Mouse (Mus musculus) left cerebral cortex, postnatal 4 days (tissue): ENCODE measurements at regions not wholly inside any gene's neighbourhood (a gene's known extent, or its start where the extent isn't known, plus 50 kb on each side); places are given as distances from the start of the nearest gene placed in this dataset.
"Not testable (repeated sequence)": the region's sequence is repeated elsewhere in the genome, so short reads cannot be mapped to it uniquely, and the experiment has no call there.

Experiments used
- DNase-seq: peaks from one replicate; pipeline ENCODE4 v3.0.0-alpha.2; 2022
- intact Hi-C: fragments of 180-260 bp; cut with DNase I; formaldehyde crosslinking; loops from one replicate; pipeline ENCODE4 v1.15.1; 2025

DNA sequence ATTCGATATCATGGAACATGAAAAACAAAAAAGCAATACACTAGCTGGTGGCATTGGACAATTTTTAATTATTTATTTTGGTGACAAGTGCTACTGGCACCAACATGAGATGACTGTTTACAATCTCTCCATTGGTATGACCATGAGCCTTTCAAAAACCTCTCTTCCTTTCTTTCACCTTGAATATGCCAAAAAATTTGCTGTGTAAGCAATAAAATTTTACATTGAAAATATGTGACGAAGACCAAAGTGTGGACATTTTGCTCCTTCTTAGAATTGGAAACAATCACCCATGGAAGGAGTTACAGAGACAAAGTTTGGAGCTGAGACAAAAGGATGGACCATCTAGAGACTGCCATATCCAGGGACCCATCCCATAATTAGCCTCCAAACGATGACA lies 83.4 kb upstream of the Gm49339 start:
- intact Hi-C loops, DNase-seq: not testable (repeated sequence)

DNA sequence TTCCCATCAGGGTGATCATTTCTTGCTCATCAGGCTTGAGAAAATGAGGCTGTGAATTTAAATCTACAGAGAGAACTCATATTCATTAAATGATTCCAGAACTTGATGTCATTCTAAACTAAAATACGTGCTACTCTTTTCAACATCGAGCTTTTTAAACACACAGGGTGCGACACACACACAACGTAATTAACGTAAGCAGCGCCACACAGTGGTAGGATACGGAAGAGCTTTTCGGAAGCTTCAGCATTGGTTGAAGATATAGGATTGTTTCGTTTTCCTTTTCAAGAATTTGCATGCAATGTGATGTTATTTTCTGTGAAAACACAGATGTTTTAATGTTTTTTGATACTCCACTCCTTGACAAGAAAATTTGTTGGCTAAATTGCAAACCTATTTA lies 75.3 kb upstream of the Gm49339 start:
- intact Hi-C loops: loop anchor here (5.0 kb wide), 2 partner anchors 493 to 703 kb away; no protein-coding TSS in a partner anchor
- peak; percentile 58 for DNase-seq

DNA sequence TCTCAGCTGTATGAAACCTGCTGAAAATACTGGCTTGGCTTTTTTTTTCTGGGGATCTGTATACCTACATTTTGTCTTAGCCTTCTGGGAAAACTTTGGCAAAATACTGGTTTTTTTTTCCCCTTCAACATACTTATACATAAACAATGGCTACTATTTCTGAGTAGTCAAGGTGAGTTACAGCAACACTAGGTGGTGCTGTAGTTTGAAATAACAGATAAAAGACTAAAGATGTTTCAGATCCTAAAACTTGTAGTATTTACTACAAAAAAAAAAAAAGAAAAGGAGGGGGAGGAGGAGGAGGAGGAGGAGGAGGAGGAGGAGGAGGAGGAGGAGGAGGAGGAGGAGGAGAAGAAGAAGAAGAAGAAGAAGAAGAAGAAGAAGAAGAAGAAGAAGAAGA lies 67.6 kb upstream of the Gm49339 start:
- no peak for DNase-seq
- intact Hi-C loops: no loop called here

DNA sequence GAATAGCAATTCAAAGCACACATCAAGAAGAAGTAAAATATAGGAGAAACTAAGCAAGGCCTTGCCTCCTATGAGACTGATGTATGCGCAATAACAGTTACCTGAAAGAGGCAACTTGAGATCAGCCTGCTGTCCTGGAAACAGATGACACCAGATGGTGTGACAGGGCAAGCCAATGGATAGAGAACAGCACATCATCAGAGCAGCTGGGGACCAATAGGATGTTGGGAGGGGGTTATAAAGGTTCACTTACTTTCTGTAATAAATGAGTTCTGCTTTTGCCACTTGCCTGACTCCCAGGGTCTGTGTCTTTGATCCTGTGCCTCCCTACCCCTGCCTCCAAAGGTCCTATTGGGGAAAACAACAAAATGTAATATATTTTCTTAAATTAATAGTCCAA lies 65.9 kb upstream of the Gm49339 start:
- intact Hi-C loops: no loop called here
- DNase-seq: no peak

DNA sequence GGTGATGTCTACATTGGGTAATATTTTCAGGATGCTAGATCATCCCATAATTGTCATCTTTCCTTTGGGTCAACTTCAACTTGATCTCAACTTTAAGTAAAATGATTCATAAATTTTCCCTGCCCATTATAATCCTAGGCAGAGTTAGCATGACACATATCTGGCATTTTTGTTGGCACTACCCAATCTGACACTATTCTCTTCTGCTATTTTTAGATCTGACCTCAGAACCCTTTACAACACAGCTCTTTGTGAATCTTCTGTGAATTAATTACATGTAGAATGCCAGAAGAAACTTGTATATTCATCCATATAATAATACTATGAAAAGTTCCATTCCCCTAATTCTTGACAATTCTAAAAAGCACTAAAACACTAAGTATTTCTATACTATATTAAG lies 63.7 kb upstream of the Gm49339 start:
- intact Hi-C loops: no loop called here
- no peak for DNase-seq

DNA sequence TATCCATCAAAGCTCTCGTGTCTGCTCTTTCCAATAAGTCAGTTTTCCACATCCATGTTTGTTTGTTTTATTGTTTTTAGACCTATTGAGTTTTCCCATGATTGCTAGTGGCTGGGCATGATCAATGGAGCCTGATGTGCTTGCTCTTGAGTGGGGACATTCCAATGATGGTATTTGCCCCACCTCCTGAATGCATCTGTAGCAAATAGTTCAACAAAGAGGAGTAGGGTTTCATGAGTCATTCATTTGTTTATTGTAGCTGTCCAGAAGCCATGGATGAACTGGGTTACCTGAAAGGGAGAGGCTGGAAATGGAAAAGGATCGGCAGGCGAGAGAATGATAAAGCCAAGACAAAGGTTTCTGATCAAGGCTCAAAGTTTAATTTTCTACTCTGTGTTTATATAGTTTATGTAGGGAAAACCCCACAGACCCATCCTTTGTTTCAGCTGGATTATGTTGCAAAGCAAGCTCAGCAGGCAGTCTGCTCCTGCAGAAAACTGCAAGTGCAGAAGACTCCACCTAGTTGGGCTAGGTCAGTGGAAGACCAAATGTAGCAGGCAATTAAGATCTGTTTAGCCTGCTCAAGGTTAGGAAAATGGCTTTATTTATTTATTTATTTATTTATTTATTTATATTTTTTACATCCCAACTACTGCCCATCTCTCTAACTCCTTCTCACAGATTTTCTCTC lies 63.0 kb upstream of the Gm49339 start:
- DNase-seq: no peak
- intact Hi-C loops: no loop called here

DNA sequence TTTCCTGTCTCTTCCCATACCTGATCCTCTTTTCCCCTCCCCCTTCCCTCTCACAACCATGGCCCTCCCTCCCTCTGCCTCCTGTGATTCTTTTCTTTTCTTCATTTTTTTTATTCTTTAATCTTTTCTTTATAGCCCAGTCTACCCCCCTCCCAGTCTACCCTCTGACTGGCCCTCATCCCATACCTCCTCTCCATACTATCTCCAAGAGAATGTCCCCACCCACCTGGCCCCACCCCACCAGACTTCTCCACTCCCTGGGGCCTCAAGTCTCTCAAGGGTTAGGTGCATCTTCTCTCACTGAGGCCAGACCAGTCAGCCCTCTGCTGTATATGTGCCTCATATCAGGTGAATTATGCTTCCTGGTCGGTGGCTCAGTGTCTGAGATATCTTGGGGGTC lies 61.9 kb upstream of the Gm49339 start:
- no peak for DNase-seq
- intact Hi-C loops: no loop called here

DNA sequence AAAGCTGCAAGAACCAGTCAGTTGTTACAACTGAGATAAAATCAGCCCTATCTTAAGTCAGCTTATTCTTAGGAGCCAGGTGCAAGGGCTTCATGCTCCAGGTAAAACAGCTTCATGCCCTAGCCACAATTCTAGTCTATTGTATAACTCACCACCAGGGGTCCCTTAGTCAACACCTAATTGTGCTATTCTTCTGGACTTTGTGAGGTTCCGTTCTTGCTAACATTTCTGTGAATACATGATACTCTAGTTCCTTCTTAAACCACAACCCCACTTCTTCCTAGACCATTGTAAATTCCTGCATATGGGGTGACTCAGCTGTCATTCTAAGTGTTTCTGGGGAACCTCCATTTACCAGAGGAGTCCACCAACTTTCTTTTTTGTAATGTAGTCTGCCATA lies 57.9 kb upstream of the Gm49339 start:
- intact Hi-C loops: no loop called here
- DNase-seq: no peak
